Mouse (Mus musculus) adipocyte (in vitro differentiated cells): ENCODE data around the gene Ddx56.
"Not testable (repeated sequence)": the region's sequence is repeated elsewhere in the genome, so short reads cannot be mapped to it uniquely, and the experiment has no call there.

Experiments
- DNase-seq: peaks from one replicate; pipeline ENCODE4 v3.0.0-alpha.2; 2016; ENCODE audit warnings: low spot score

Ddx56 gene

GRCm38 (mm10) chr11:6261434-6262082 lies 6.0 kb downstream of the Ddx56 start:
- peak; percentile 78 for DNase-seq

DNA sequence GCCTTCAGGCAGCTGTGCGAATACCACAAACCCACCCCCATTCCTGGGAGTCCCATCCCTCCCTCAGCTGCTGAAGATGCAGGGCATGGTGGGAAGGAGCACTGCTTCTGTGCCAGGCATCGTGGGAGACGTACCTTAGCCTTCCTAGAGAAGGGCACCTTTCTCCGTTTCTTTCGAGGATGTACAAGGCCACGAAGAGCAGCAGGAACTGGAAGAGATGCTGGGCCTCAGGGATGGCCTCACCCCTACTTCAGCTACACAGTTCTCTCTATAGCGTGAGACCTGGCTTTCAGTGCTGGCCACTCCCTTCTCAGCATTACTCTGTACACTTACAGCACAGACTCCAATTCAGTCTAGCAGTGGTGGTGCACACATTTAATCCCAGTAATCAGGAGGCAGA lies 8.2 kb downstream of the Ddx56 start:
- DNase-seq, result no peak

- no peak for DNase-seq
These were observed 11.0 kb downstream of the Ddx56 start for GRCm38 (mm10) chr11:6256490-6257072.

- DNase-seq, result not testable (repeated sequence)
These were observed 13.0 kb downstream of the Ddx56 start for GRCm38 (mm10) chr11:6254602-6255001.

GRCm38 (mm10) chr11:6252824-6253223 lies 14.7 kb downstream of the Ddx56 start:
- DNase-seq, result no peak

- no peak for DNase-seq
These were observed 15.3 kb downstream of the Ddx56 start for GRCm38 (mm10) chr11:6252248-6252647.

DNA sequence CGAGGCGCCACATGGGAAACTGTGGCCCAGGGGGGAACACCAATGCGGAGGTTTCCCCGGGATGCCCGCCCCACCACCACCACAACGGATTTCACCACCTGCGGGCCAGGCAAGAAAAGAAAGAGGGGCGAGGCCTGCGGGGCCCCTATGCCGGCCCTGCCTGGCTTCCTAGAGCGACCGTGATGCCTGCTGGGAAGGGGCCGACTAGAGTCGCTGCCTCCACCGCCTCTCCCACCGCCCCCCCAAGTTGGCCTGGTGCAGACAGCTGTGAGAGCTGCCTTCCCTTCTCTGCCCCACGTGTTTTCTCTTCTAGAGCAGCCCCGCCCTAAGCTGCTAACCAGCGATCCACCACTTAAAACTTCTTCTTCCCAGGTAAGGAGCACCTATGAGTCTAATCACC lies 22.9 kb downstream of the Ddx56 start:
- DNase-seq, result no peak

DNA sequence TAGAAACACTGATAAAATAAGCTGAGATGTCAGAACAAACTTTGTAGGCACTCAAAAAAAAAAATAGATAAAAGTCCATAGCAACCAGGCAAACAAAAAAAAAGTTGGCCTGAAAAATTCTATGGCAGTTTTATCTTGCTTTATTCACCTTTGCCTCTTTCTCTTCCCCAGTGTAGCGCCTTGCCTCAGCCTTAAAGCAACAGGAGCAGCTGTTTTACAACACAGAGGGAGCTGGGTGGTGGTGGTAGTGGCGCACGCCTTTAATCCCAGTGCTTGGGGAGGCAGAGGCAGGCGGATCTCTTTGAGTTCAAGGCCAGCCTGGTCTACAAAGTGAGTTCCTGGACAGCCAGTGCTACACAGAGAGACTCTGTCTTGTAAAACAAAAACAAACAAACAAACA lies 34.5 kb downstream of the Ddx56 start:
- DNase-seq, result peak; percentile 38

DNA sequence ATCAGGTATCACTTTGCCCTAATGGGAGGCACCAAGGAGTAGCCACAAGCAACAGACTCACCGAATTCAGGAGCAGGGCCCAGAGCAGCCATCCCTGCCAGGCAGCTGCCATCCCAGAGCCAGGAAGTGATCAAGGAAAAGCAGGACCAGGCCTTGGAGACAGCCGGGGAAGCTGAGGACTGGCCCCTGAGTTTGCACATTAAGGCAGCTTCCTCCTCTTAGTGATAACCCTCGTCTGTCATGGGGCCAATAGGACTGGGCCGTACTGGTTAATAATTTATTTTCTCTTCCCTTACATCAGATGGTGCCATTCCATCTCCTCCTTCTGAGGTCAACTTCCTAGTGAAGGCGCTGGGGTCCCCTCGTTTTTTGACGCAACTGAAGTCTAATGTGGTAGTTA lies 37.6 kb downstream of the Ddx56 start, which contains the start of gene Npc1l1:
Gene Npc1l1 (minus strand): TSS at position 132 of the 400 bp plus-strand sequence.
- no peak for DNase-seq

DNA sequence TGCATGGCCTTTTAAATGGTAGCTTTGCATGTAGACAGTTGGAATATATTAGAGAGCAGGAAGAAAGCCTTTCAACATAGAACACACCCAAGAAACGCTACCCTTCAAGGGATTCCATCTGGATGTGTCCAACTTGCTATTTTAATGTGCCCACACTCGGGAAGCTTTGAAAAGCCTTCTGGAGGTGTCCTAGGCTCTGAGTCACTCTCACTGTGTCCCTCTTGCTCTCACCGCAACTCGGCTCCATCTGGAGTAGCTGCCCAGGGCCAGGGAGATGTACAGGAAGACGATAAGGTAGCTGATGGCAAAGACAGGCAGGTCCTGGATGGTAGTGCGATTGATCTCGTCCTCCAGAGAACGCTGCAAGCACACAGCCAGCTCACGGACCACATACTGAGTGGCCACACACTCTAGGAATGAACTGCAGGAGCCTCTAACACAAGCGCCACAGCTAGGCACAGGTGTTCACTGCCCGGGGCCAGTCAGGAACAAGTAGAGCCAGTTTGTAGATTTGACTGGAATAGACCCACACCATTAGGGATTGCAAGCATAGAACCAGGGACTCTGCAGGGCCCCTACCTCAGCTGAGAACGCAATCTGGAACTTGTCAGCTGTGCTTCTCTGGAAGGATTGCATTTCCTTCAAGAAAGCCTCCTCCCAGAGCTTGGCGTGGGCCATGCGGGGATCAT lies 42.9 kb downstream of the Ddx56 start:
- no peak for DNase-seq

DNA sequence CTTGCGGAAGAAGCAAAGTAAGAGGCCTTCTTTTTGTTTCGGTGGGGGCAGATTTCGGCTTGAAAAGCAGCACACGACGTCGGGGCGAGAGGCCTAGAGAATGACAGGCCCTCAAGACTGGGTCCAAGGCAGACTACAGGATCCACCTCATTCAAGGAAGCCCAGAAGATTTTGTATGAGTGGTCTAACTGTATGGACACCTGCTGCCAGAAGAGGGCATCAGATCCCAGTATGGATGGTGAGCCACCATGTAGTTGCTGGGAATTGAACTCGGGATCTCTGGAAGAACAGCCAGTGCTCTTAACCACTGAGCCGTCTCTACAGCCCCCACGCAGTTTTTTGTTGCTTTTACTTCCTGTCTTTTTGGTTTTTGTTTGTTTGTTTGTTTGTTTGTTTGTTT lies 45.4 kb downstream of the Ddx56 start:
- no peak for DNase-seq

GRCm38 (mm10) chr11:6219967-6220366 lies 47.6 kb downstream of the Ddx56 start:
- DNase-seq, result no peak

- DNase-seq, result no peak
These were observed 49.2 kb downstream of the Ddx56 start for GRCm38 (mm10) chr11:6218189-6218896.

- no peak for DNase-seq
These were observed 50.7 kb downstream of the Ddx56 start for GRCm38 (mm10) chr11:6216834-6217233.
